Mouse (Mus musculus) CD4-positive naive resting alpha-beta T cell, adult 76 days (primary cell): ENCODE results near the gene Rybp. TPM values are rescaled to one million over a fixed set of nuclear protein-coding genes. Genes with fewer than 3 reads are reported as not detected.

Source experiments
- total RNA-seq: library from RNA; stranded (reverse); gene quantifications from one replicate; pipeline ENCODE4 v1.2.4, GENCODE M21; 2023

Rybp gene
- total RNA-seq: 74.2 TPM

GRCm38 (mm10) chr6:100287334-100288015, at the start of gene Rybp:
TSS of gene Rybp (minus strand) at chr6:100287485.

